Mouse (Mus musculus) heart, embryonic 14.5 days (tissue): Measurements from ENCODE around the gene Slc35a1. TPM values are rescaled to one million over a fixed set of nuclear protein-coding genes. Genes with fewer than 3 reads are reported as not detected.

Experiments
- ATAC-seq: fragments of 200-750 bp; cut with Nextera tagmentation; 2 replicates; pipeline ENCODE4 v1.8.0; 2017; ENCODE audit warnings: low read depth, moderate TSS enrichment; ENCODE audit not compliant: insufficient number of reproducible peaks, insufficient read depth, low FRiP score
- H3K27ac ChIP-seq, 2 experiments: fragments of 200-500 bp in 1 of 2; fragments of 300-500 bp in 1 of 2; sonication (generic) in 1 of 2; replicated peaks in 1 of 2; 2 replicates each; pipeline ENCODE4 v1.5.1; 2012 to 2014; ENCODE audit warnings: low read depth in 2 of 2, low read length in 2 of 2, control low read depth in 1 of 2, mild to moderate bottlenecking in 1 of 2, mixed read lengths in 1 of 2; ENCODE audit not compliant: control insufficient read depth in 1 of 2, insufficient read depth in 1 of 2
- H3K27me3 ChIP-seq: fragments of 300-500 bp; sonication (generic); 2 replicates; pipeline ENCODE4 v1.6.1; 2014; ENCODE audit warnings: mild to moderate bottlenecking, low read length, control low read depth; ENCODE audit not compliant: control insufficient read depth, insufficient read depth
- H3K36me3 ChIP-seq: fragments of 300-500 bp; sonication (generic); 2 replicates; pipeline ENCODE4 v1.6.1; 2014; ENCODE audit warnings: mild to moderate bottlenecking, control low read depth, low read length, mixed read lengths; ENCODE audit not compliant: control insufficient read depth, insufficient read depth
- H3K4me1 ChIP-seq, 2 experiments: fragments of 200-500 bp in 1 of 2; fragments of 300-500 bp in 1 of 2; sonication (generic) in 1 of 2; 2 replicates each; pipeline ENCODE4 v1.6.1; 2012 to 2014; ENCODE audit warnings: low read length in 2 of 2, control low read depth in 1 of 2, mixed read lengths in 1 of 2; ENCODE audit not compliant: control insufficient read depth in 2 of 2, insufficient read depth in 2 of 2
- H3K4me2 ChIP-seq: fragments of 300-500 bp; sonication (generic); 2 replicates; pipeline ENCODE4 v1.6.1; 2014; ENCODE audit warnings: mild to moderate bottlenecking, low read length
- H3K4me3 ChIP-seq, 2 experiments: fragments of 200-500 bp in 1 of 2; fragments of 300-500 bp in 1 of 2; sonication (generic) in 1 of 2; 2 replicates each; pipeline ENCODE4 v1.5.1; 2012 to 2014; ENCODE audit warnings: low read length in 2 of 2, mild to moderate bottlenecking in 2 of 2, control low read depth in 1 of 2, low read depth in 1 of 2, moderate library complexity in 1 of 2; ENCODE audit not compliant: control insufficient read depth in 1 of 2, insufficient read depth in 1 of 2
- H3K9ac ChIP-seq: fragments of 300-500 bp; sonication (generic); 2 replicates; pipeline ENCODE4 v1.6.1; 2014; ENCODE audit warnings: mild to moderate bottlenecking, low read length
- H3K9me3 ChIP-seq: fragments of 300-500 bp; sonication (generic); 2 replicates; pipeline ENCODE4 v1.6.1; 2016; ENCODE audit warnings: low read length, control low read depth; ENCODE audit not compliant: control insufficient read depth
- WGBS: fragments of 180-500 bp; shearing (Covaris S2); extraction: QIAGEN DNeasy Blood & Tissue Kit; methylation state at CpG from one replicate; pipeline ENCODE4 v1.1.7; 2014; 5-methylcytosine and 5-hydroxymethylcytosine counted together
- polyA plus RNA-seq: library from polyadenylated mRNA; unstranded; fragments of >200 nt; fragmentation: Nextera tagmentation; extraction: Ambion mirVana; gene quantifications from 2 replicates; pipeline ENCODE4 v1.2.1, GENCODE M21; 2014

Slc35a1 gene
- polyA plus RNA-seq, 1 experiment from 2014 or later = 55.7 TPM

DNA sequence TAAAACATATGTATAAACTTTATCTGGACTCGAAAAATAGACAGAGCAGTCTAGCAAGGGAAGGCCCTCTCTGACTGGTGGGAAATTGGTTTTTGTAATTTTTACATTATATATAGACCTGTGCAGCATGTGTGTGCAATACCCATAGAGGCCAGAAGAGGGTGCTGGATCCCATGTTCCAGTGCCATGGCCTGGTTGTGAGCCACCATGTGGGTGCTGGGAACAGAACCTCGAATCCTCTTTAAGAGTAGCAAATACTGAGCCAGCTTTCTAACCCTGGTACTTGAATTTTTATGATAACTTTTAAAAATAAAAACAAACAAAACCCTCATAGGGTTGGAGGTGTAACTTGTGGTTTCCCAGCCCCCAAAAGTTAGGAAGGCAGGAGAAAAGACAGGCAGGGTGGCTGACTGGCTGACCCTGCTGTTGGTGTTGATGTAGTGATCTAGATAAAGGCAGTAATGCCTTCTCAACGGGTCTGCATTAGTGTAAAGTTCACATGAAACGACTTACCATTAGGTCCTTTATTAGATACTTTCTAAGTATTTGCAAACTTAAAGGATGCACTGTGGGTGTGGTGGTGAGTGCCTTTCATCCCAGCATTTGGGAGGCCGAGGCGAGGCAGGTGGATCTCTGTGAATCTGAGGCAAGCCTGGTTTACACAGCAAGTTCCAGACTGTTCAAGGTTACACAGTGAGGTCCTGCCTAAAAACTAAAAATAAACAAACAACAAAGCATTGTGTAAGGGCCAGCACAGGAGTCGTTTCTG is 33.1 kb upstream of the Slc35a1 start:
- Histone ChIP-seq H3K36me3 (no peaks in the 10 kb centered on the region), H3K4me3 (no peak overlapping the region), H3K9ac (no peak overlapping the region), H3K4me1 (no peaks in the 10 kb centered on the region), H3K27me3 (no peaks in the 10 kb centered on the region), H3K27ac (no peak overlapping the region), H3K4me2 (no peak overlapping the region), H3K9me3 (peaks cover 13% of the 10 kb centered on the region; the same call in 1 of the 2 replicates)
- ATAC-seq = no peak
- 82% methylated on average over 7 of the region's 7 CpGs for WGBS

DNA sequence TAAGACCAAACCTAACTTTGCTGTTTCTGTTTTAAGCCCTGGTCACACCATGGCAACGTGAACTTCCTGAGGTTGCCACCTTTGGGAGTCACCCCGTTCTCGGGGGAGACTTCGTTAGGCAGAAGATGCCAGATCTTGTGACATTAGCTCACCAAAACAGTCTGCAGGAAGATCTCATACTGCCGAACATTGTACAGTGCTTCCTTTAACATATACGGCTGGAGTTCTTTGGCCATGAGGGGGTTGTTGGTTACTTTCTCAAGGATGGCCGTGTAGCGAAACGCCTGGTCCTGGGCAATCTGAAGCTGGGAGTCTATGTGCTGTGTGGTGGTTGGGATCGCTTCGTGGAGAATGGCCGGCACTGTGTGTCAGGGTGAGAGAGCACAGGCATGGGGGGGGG is 32.2 kb upstream of the Slc35a1 start:
- Histone ChIP-seq H3K9me3 (peaks cover 13% of the 10 kb centered on the region; the same call in 1 of the 2 replicates), H3K4me3 (no peak overlapping the region), H3K27ac (no peak overlapping the region), H3K27me3 (no peaks in the 10 kb centered on the region), H3K4me2 (no peak overlapping the region), H3K4me1 (no peaks in the 10 kb centered on the region), H3K36me3 (no peaks in the 10 kb centered on the region), H3K9ac (no peak overlapping the region)
- WGBS = 91% methylated on average over 12 of the region's 12 CpGs
- ATAC-seq = no peak

DNA sequence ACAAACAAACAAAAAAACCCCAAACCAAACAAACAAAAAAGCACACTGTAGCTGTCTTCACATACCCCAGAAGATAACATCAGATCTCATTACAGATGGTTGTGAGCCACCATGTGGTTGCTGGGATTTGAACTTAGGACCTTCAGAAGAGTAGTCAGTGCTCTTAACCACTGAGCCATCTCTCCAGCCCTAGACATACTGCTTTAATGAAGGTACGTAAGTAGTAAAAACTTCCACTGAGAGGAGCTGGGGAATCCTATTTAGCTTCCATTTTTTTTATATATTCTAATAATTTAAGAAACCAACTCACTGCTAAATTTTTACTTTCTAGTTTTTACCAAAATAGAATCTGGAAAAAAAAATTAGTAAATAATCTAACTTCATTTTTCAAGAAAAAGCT is 27.8 kb upstream of the Slc35a1 start:
- no peak overlapping the region for H3K4me2 ChIP-seq
- WGBS = 84% methylated on average over 1 of the region's 1 CpGs
- no peak for ATAC-seq

DNA sequence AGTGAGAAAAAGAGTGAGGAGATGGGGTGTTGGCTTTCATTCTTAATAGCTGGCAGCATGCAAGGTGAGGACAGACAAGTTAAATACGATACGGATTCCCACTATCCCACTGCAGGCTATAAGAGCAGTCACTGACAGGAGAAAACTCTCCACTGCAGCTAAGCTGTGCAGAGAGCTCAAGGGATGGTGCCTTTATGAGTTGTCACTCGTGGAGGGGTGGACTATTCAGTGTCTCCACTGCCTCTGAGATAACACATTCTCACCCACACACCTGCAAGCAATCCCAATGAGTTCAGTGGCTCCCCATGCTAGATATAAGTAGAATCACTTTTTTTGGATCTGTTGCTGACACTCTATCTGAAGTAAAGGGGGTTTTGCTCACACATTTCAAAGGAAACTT is 20.9 kb upstream of the Slc35a1 start:
- H3K4me3 ChIP-seq = no peak overlapping the region
- H3K36me3 ChIP-seq = no peaks in the 10 kb centered on the region
- no peak overlapping the region for H3K9ac ChIP-seq
- H3K9me3 ChIP-seq = no peaks in the 10 kb centered on the region
- no peak for ATAC-seq
- WGBS = 59% methylated on average over 3 of the region's 3 CpGs
- H3K27ac ChIP-seq = no peak overlapping the region
- H3K27me3 ChIP-seq = no peaks in the 10 kb centered on the region
- no peak overlapping the region for H3K4me2 ChIP-seq
- no peaks in the 10 kb centered on the region for H3K4me1 ChIP-seq

More for the DNA sequence above, 27.8 kb upstream of the Slc35a1 start:
- Histone ChIP-seq H3K9me3 (peaks cover 10% of the 10 kb centered on the region; the same call in 1 of the 2 replicates), H3K9ac (no peak overlapping the region), H3K27me3 (no peaks in the 10 kb centered on the region), H3K27ac (no peak overlapping the region), H3K4me1 (no peaks in the 10 kb centered on the region), H3K36me3 (no peaks in the 10 kb centered on the region), H3K4me3 (no peak overlapping the region)

DNA sequence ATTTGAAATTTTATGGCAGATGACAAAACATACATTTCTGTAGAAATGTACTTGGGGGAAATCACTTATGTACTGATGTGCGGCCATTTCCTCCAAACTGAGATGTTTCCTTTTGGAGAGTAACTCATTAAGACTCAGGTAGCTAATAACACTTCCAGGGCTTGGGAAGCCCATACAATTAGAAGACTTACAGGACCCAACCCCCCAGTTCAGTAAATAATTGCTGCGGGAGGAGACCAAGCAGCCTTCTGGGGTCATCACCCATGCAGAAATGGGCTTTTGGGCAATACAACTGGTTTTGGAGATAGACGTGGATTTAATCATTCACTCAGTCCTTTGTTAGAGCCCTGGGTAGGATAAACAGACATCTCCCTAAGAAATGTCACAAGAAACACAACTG is 20.0 kb upstream of the Slc35a1 start:
- Histone ChIP-seq H3K4me2 (no peak overlapping the region), H3K27me3 (no peaks in the 10 kb centered on the region), H3K27ac (no peak overlapping the region), H3K9me3 (no peaks in the 10 kb centered on the region), H3K9ac (no peak overlapping the region), H3K4me3 (no peak overlapping the region), H3K36me3 (no peaks in the 10 kb centered on the region), H3K4me1 (no peaks in the 10 kb centered on the region)
- WGBS = 75% methylated on average over 3 of the region's 3 CpGs
- ATAC-seq = no peak

DNA sequence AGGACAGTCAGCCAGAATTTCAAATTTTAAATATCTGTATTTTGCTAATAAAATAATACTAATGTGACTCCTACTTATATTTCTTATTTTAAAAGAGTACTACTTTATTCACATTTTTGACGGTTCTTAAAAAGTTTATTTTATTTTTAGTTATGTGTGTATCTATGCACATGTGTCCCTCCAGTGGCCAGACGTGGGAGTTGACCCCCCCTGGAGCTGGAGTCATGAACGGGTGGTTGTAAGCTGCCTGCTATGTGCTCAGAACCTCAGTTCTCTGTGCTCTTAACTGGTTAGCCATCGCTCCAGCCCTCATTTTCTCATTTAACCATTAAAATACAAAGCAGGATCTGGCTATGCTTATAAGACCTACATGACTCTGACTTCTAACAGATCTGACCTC is 15.8 kb upstream of the Slc35a1 start:
- no peaks in the 10 kb centered on the region for H3K36me3 ChIP-seq
- no peak for ATAC-seq
- no peaks in the 10 kb centered on the region for H3K27me3 ChIP-seq
- no peak overlapping the region for H3K9ac ChIP-seq
- WGBS = 75% methylated on average over 4 of the region's 4 CpGs
- no peak overlapping the region for H3K27ac ChIP-seq
- no peak overlapping the region for H3K4me3 ChIP-seq
- no peaks in the 10 kb centered on the region for H3K9me3 ChIP-seq
- H3K4me2 ChIP-seq = no peak overlapping the region
- no peaks in the 10 kb centered on the region for H3K4me1 ChIP-seq

DNA sequence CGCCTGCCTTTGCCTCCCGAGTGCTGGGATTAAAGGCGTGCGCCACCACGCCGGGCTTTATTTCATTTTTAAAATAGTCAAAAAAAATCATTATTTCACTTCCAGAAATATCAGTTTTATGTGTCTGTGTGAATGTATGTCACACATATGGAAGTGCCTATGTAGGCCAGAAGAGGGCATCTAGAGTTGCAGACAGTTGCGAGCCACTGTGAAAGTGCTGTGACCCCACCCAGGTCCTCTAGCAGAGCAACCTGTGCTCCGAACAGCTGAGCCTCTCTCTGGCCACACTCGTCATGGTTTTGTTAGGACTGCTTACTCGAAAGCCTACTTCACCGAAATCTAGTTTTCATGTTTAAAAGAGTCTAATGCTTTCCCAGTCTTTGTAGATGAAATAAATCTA is 15.0 kb upstream of the Slc35a1 start:
- Histone ChIP-seq H3K27ac (no peak overlapping the region), H3K9me3 (no peaks in the 10 kb centered on the region), H3K4me1 (no peaks in the 10 kb centered on the region), H3K4me3 (no peak overlapping the region), H3K36me3 (no peaks in the 10 kb centered on the region), H3K9ac (no peak overlapping the region), H3K4me2 (no peak overlapping the region), H3K27me3 (no peaks in the 10 kb centered on the region)
- WGBS = 95% methylated on average over 11 of the region's 11 CpGs
- no peak for ATAC-seq

DNA sequence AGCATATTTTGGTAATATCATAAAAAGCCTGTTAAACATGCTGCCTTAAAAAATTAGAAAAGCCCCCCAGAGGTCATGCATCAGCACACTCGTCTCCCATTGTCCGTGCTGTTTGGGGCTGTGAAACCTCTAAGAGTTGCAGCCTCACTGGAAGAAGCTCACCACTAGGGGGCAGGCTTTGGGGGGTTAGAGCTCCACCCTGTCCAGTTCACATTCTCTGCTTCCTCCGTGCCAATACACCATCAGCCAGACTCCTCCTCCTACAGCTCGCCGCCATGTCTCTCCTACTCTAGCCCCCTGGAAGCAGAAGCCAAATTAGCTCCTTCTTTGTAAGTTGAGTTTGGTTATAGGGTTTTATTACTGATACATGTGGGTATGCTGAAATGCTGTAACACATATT is 14.3 kb upstream of the Slc35a1 start:
- Histone ChIP-seq H3K36me3 (no peaks in the 10 kb centered on the region), H3K27me3 (no peaks in the 10 kb centered on the region), H3K4me3 (no peak overlapping the region), H3K4me2 (no peak overlapping the region), H3K9me3 (no peaks in the 10 kb centered on the region), H3K4me1 (no peaks in the 10 kb centered on the region), H3K27ac (no peak overlapping the region), H3K9ac (no peak overlapping the region)
- no peak for ATAC-seq
- WGBS = 68% methylated on average over 5 of the region's 5 CpGs
